Mouse (Mus musculus) CD4-positive, CD25-positive, alpha-beta regulatory T cell (primary cell): Measurements from ENCODE around the gene Ltbp1. TPM values are rescaled to one million over a fixed set of nuclear protein-coding genes. Genes with fewer than 3 reads are reported as not detected.

Experiments used
- polyA plus RNA-seq: library from polyadenylated mRNA; unstranded; fragments of 100-300 nt; shearing (Covaris generic); gene quantifications from one replicate; pipeline ENCODE4 v1.2.1, GENCODE M21; 2017

Ltbp1 gene
- 0.42 TPM for polyA plus RNA-seq

GRCm38 (mm10) chr17:75005281-75005684 is at the start of gene Ltbp1:
TSS of gene Ltbp1 (plus strand) at chr17:75005568.

GRCm38 (mm10) chr17:75435599-75435998 is 430.2 kb downstream of the Ltbp1 start, which contains the start of gene Rasgrp3:
TSS of gene Rasgrp3 (plus strand) at chr17:75435896.

